Mouse (Mus musculus) testis, postnatal 14 days (tissue): ENCODE results near the gene Ninj2.

Experiments
- DNase-seq: peaks from one replicate; pipeline ENCODE4 v3.0.0; 2021; ENCODE audit warnings: low spot score

Ninj2 gene

DNA sequence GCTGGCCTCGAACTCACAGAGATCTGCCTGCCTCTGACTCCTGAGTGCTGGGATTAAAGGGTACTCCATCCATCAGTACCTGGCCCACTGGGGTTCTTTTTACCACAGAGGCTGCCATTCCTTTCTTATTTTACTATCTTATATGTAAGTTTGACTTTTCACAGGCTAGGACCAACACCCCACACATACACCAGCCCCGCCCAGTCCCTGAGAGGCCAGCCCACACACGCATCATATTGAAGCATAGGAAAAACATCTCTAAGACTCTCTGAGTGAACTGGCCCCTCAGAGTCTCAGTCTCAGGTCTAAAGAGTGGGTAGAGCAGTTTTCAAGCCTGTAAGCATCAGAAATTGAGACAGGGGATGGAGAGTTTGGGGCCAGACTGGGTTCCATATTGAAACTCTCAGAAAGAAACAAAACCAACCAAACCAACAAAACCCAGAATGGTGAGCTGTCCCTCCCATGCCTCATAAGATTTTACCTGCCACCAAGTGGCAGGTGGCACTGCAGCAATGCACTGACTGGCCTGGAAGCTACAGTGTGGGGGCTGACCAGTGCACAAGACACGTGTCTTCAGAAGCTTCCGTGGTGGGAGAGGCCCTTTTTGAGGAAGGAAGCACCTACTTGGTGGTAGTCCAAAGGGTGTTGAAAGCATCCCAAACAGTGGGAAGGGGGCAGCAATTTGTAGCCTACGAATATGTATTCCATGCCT is 86.0 kb downstream of the Ninj2 start:
- no peak for DNase-seq

DNA sequence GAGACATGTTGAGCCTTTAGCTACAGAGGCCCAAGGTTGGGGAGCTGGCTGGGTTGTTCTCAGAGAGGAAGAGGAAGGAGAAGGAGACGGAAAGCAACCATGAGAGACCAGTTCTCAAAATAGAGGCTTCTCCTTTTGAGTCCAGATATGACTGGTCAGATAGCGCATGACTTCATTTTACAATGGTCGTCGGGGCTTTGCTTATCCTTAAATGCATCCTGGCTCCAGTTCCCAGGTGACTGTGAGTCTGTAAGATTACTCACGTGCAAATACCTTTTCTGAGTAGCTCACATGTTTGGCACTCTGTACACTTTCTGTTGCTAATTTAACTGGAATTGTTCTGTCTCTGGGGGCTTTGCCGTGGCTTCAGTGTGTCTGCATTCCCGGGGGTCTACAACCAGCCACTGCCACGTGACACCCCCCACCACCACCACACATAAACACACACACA is 86.6 kb downstream of the Ninj2 start:
- no peak for DNase-seq

- no peak for DNase-seq
Observed at GRCm38 (mm10) chr6:120180492-120180891, 87.3 kb downstream of the Ninj2 start.

- DNase-seq, result no peak
Observed at GRCm38 (mm10) chr6:120182160-120182559, 89.0 kb downstream of the Ninj2 start.

DNA sequence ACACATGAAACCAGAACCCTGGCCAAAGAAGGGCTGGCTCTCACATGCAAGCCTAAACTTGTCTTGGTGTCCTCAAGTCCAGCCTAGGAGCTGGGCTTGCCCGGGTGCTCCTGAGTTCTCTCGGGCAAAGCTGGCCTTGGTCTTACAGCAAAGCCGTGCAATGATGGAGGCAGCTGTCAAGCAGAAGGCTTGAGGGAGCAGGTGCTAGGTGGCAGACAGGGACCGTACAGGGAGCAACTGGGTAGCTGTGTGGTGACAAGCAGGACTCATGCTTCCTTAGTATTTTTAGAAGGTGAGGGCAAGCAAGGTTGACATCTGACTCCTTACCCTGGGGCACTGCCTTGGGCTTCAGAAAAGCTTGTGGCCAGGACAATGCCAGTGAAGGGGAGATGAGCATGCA is 90.6 kb downstream of the Ninj2 start:
- DNase-seq, result no peak

GRCm38 (mm10) chr6:120185012-120185730 is 92.0 kb downstream of the Ninj2 start:
- DNase-seq, result no peak

- DNase-seq, result no peak
Observed at GRCm38 (mm10) chr6:120185756-120186155, 92.6 kb downstream of the Ninj2 start.

DNA sequence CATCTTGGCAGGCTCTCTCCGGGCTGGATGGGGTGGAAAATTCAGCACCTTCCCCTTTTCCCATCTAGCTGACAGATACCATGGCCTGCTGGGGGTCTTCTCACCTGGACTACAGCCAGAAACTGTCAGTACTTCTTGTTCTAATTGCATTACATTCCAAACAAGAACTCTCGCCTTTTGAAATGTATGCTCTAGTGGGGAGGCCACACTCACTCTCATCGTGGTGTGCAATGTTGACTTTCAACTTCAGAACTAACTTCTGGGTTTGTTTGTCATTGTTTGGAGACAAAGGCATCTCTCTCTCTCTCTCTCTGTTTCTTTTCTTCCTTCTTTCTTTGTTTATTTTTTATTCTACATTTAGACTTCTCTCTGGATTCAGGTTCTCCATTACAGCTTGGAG is 93.4 kb downstream of the Ninj2 start:
- no peak for DNase-seq

DNA sequence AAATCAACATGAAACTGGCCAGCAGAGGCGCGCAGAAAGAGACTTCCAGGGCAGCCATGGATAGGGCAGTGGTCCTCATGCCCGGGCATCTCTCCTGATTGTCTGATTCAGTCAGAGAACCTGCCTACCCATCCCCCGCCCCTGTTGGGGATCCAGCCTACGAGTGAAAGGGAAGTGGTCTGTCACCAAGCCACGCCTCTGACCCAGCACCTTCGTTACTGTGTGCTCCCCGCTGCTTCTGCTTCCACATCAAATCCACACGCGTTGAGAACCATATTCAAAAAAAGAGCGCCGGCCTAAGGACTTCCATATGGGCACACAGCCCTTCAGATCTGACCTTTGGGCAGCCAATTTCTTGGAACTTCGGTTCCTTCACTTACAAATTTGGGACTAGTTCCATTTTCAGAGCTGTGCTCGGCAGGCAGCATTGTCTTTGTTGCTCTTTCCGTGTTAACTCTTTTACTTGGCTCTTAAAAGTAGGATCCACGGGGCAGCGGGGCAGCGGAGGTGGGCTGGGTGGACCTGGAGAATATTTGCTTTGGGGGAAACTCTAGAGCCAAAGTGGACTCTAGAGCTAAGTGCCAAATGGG is 94.5 kb downstream of the Ninj2 start:
- DNase-seq, result no peak

DNA sequence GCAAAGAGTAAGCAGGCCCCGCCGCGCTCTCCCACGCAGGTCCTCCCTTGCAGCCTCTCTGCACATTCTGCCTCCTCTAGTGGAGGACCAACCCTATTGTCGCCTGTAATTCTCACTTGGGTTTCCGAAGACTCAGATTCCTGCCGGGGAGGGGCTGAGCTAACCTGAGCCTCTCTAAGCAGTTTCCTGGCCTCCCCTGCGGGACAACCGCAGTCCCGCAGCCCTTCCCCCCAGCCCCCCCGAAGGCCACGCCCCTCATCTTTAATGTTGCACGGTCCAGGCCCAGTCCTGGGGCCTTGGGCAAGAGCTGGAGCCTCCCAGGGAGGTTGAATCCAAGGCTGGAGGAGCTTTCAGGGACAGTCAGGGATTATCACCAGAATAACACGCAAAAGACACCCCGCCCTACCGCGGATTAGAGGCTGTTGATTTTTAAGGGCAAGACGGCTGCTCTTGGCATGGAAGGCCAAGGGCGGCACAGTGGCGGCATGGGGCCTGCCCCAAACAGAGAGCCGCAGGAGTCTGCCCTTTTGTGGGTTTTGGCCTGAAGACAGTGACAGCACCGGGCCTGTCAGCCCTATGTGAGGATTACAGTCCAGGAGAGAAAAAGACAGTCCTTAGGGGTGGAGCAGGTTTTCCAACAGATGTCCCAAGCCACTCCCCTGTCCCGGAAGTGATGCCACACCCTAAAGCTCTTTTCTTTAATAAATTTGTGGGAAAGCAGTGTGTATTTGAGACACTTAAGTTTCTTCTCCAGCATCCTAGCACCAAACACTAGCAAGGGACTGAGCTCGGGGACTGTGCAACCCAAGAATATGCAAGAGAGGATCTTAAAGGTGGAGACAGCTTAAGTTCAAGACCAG is 95.5 kb downstream of the Ninj2 start:
- peak; percentile 59 for DNase-seq

DNA sequence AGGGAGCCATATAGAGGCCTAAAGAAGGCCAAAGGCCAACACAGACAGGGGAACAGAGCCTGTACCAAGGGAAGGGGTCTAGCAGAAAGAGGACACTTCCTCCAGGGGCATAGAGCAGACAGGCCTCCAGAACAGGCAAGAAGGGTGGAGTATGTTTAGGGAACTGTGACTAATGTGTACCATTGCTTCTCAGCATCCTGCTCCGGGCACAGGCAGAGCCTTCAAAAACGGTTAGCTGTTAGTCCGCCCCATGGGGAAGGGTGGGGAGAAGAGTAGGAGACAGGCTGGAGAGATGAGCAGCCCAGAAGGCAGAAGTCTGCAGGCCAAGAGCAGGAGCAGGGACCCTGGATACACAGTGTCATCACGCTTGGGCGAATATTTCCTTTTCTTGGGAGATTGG is 96.1 kb downstream of the Ninj2 start:
- no peak for DNase-seq

DNA sequence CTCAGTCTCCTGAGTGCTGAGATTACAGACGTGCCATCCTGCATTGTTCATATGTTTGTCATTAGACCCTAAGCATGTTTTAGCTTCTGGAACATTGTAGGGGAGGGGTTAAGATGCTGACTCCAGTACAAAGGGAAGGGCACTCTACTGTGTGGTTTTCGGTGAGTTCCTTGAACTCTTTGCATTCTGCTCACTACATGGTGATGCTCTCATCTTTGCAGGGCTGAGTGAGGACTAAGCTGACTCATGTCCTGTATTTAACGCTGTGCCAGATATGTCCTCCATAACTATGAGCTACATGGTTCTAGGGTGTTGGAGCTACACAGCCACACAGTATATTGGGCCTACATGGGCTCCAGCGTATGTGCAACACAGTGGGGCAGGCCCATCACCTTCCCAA is 97.2 kb downstream of the Ninj2 start:
- DNase-seq, result no peak

- no peak for DNase-seq
Observed at GRCm38 (mm10) chr6:120190912-120191311, 97.8 kb downstream of the Ninj2 start.

GRCm38 (mm10) chr6:120191396-120192170 is 98.4 kb downstream of the Ninj2 start:
- no peak for DNase-seq

GRCm38 (mm10) chr6:120192211-120192870 is 99.2 kb downstream of the Ninj2 start:
- peak; percentile 66 for DNase-seq

DNA sequence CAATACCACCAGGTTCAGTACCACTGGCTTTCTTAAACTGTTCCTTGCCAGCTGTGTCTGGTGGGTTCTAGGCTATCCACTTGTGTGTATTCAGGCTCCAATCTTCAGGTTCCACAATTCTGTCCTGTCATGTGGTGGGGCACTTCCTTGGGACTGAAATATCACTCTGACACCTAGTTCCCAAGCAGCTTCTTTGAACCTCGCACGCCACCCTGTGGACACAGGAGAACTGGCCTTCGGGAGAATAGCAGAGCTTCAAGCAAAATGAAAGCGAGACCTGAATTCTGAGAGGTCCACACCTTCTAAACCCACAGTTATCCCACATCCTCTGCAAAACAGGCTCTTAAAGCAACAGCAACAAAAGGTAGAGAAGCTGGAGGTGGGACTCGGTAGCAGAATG is 100.0 kb downstream of the Ninj2 start:
- DNase-seq, result peak; percentile 58

DNA sequence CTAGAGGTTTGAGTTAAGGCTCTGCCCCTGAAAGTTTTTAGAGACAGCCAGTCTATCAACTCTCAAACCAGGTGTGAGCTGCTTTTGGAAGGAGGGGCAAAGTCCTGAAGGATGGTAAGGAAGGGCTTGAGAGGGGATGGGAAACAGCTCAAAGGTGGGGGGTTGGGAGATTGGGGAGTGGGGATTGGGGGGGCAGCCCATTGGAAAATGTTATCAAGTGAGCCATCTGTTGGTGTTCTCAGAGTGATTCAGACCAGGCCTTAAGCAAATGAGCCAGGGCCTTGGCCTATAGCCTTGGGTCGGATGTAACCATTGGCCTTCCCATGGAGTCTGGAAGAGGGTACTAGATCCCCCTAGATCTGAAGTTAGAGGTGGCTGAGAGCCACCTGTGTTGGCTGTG is 100.6 kb downstream of the Ninj2 start:
- no peak for DNase-seq

GRCm38 (mm10) chr6:120194305-120194704 is 101.2 kb downstream of the Ninj2 start:
- DNase-seq, result peak; percentile 74

DNA sequence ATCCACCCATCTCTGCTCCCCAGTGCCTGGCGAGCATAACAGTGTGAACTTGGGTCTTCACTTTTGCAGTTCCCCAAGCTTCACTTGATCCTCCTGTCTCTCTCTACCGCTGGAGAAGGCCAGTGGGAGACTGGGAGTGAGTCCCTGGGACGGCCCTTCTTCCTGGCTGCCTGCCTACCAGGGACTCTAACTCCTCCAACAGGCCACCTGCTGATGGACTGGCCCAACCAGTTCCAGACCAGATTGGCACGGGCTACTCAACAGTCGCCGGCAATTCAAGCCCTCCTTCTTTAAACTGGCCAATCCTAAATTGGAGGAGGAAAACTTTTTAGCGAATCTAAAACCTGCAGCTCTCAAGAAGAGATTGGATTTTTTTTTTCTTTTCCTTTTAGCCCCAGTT is 101.8 kb downstream of the Ninj2 start:
- peak; percentile 55 for DNase-seq

DNA sequence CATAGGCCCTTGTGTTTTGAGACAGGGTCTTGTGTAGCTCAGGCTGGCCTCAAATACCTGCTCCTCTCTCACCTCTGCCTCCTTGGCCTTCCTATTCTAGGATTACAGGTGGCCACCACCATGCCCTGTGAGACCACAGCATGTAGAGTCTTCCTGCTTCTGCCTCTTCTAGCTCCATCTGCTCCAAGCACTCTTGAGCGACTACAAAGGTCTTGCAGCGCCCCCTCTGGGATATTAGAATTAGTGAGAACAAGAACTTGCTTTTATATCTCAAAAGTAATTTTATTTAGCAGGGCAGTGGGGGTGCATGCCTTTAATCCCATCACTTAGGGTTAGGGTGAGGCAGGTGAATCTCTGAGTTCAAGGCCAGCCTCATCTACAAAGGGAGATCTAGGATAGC is 103.7 kb downstream of the Ninj2 start:
- no peak for DNase-seq

DNA sequence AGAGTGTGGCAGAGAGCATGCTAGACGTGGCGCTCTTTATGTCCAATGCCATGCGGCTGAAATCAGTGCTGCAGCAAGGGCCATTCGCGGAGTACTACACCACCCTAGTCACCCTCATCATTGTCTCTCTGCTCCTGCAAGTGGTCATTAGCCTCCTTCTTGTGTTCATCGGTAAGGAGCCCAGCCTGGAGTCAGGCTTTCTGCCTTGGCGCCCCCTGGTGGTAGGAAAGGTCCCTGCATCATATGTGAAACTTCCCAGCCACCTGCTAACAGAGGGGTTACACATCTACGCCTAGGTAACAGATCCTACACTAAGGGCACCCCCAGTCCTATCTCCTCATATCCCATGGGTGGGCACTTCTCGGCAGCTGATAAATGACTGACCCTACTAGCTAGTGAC is 104.8 kb downstream of the Ninj2 start:
- peak; percentile 57 for DNase-seq
